Mouse (Mus musculus): ENCODE measurements around the gene Lsm10. TPM values are rescaled to one million over a fixed set of nuclear protein-coding genes. Genes with fewer than 3 reads are reported as not detected.
A peak's percentile ranks its signal among the peaks of the same experiment; 100 is the strongest.

Gene Lsm10
- total RNA-seq, 4 experiments from 2014 or later: 8.8 to 10.9 (median 9.4) TPM

- no peak for DNase-seq (ENCODE audit: low spot score in 2 of 2)
These were observed 22.2 kb downstream of the Lsm10 start for GRCm38 (mm10) chr4:126118651-126119050.

GRCm38 (mm10) chr4:126119051-126119450 is 22.6 kb downstream of the Lsm10 start:
- no peak for DNase-seq (ENCODE audit: low spot score in 2 of 2)

- no peak for DNase-seq (ENCODE audit: low spot score in 2 of 2)
These were observed 23.6 kb downstream of the Lsm10 start for GRCm38 (mm10) chr4:126120052-126120451.

GRCm38 (mm10) chr4:126120506-126120905 is 24.1 kb downstream of the Lsm10 start:
- DNase-seq (ENCODE audit: low spot score in 2 of 2): no peak

- DNase-seq (ENCODE audit: low spot score in 2 of 2): no peak
These were observed 27.1 kb downstream of the Lsm10 start for GRCm38 (mm10) chr4:126123309-126124040.

- no peak for DNase-seq (ENCODE audit: low spot score in 2 of 2)
These were observed 34.1 kb downstream of the Lsm10 start for GRCm38 (mm10) chr4:126130502-126130901.

GRCm38 (mm10) chr4:126131290-126132121 is 35.1 kb downstream of the Lsm10 start:
- DNase-seq (ENCODE audit: low spot score in 2 of 2): no peak

- no peak for DNase-seq (ENCODE audit: low spot score in 2 of 2)
These were observed 36.3 kb downstream of the Lsm10 start for GRCm38 (mm10) chr4:126132636-126133264.

GRCm38 (mm10) chr4:126134236-126134635 is 37.8 kb downstream of the Lsm10 start:
- DNase-seq (ENCODE audit: low spot score in 2 of 2): no peak

GRCm38 (mm10) chr4:126134639-126135038 is 38.2 kb downstream of the Lsm10 start:
- DNase-seq (ENCODE audit: low spot score in 2 of 2): no peak

- DNase-seq (ENCODE audit: low spot score in 2 of 2): no peak
These were observed 41.4 kb downstream of the Lsm10 start for GRCm38 (mm10) chr4:126137773-126138172.

- no peak for DNase-seq (ENCODE audit: low spot score in 2 of 2)
These were observed 44.6 kb downstream of the Lsm10 start for GRCm38 (mm10) chr4:126141021-126141420.

- no peak for DNase-seq (ENCODE audit: low spot score in 2 of 2)
These were observed 49.0 kb downstream of the Lsm10 start for GRCm38 (mm10) chr4:126145396-126145795.

GRCm38 (mm10) chr4:126146974-126147532 is 50.6 kb downstream of the Lsm10 start:
- no peak for DNase-seq (ENCODE audit: low spot score in 2 of 2)

- peak in 1 of 2 experiments; percentile 44 for DNase-seq (ENCODE audit: low spot score in 2 of 2)
These were observed 51.2 kb downstream of the Lsm10 start, which contains the start of gene Eva1b for GRCm38 (mm10) chr4:126147533-126148160. Gene Eva1b, plus strand, starts transcription at chr4:126147744.

Other genes starting within 250 kb of the Lsm10 start
- gene Csf3r, start 72.1 kb upstream of the Lsm10 start, total RNA-seq (2022): under 1 TPM; 0.10 to 0.44 (median 0.36) TPM
- gene Mrps15, start 49.7 kb upstream of the Lsm10 start, total RNA-seq (2022): 10 to 100 TPM; 62.8 to 70.5 (median 66.0) TPM
- 1 to 10 TPM; 1.2 to 3.2 (median 2.9) TPM for gene Oscp1, start 38.1 kb upstream of the Lsm10 start, total RNA-seq (2022)
- 100 to 1,000 TPM; 122 to 135 (median 128) TPM for gene Stk40, start 7.3 kb downstream of the Lsm10 start, total RNA-seq (2022)
- gene Eva1b, start 51.1 kb downstream of the Lsm10 start, total RNA-seq (2022): 1 to 10 TPM; 2.0 to 4.9 (median 2.6) TPM
- under 1 TPM; 0.46 to 0.86 (median 0.68) TPM for gene Sh3d21, start 66.9 kb downstream of the Lsm10 start, total RNA-seq (2022)
- 100 to 1,000 TPM in 3 of 4 experiments, 10 to 100 TPM in 1; 95.8 to 107 (median 105) TPM for gene Thrap3, start 106.1 kb downstream of the Lsm10 start, total RNA-seq (2022)
- gene Map7d1, start 159.7 kb downstream of the Lsm10 start, total RNA-seq (2022): 100 to 1,000 TPM; 138 to 195 (median 173) TPM
- gene Trappc3, start 165.7 kb downstream of the Lsm10 start, total RNA-seq (2022): 10 to 100 TPM; 19.7 to 23.2 (median 22.3) TPM
- gene Col8a2, start 190.2 kb downstream of the Lsm10 start, total RNA-seq (2022): 1 to 10 TPM in 2 of 4 experiments, under 1 TPM in 2; 0.46 to 1.6 (median 1.1) TPM
- 1 to 10 TPM; 8.1 to 9.5 (median 9.0) TPM for gene Adprhl2, start 225.1 kb downstream of the Lsm10 start, total RNA-seq (2022)
- under 1 TPM in 3 of 4 experiments, not detected in 1; 0.17 to 0.87 (median 0.40) TPM for gene Tekt2, start 229.1 kb downstream of the Lsm10 start, total RNA-seq (2022)

All from gastrocnemius, adult 8-10 months (tissue).